Mouse (Mus musculus): Measurements from ENCODE around the gene 2010003K11Rik.

2010003K11Rik gene

DNA sequence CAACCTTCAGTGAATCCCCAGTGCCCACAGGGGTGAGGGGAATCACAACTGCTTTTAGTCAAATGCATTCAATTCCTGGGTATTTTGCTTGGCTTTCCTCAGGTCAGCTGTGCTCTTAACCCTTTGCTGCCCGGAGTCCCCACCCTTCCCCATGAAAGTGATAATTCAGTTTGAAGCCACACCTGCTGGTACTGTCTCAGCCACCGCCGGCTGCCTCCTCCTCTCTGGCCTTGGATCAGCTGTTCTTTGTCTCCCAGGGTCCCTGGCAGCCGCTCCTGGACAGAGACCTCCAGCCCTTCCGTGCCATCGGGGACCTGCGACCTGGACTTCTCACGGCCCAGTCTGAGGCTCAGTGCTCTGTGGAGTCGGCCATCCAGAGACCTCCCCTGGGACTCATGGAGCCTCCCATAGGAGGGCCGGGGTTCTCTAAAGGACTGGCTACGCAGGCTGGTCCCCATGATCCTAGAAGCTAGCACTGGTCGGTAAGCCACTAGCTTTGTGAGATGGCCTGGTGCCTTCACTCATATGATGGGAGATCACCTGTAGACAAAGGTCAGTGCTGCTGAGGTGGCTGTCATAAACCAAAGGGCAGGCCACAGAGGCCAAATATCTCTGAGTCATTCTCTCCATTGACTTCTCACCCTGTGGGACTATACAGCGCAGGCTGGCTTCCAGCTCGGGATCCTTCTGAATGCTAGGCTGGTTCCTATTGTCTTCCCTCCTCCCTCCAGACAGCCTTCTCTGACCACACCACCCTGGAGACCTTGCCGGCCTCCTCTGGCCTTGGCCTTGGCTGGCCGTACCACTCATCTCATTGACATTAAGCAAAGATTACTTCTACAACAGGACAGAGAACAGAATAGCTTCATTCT lies at the start of gene 2010003K11Rik:
Gene 2010003K11Rik (minus strand): TSS at position 522 of the 872 bp plus-strand sequence.
- DNase-seq (ENCODE audit: low spot score), result no peak

- DNase-seq (ENCODE audit: low spot score), result no peak
These were observed 49.4 kb upstream of the 2010003K11Rik start for GRCm38 (mm10) chr19:4547801-4548200.

GRCm38 (mm10) chr19:4545841-4546240 lies 47.5 kb upstream of the 2010003K11Rik start:
- no peak for DNase-seq (ENCODE audit: low spot score)

DNA sequence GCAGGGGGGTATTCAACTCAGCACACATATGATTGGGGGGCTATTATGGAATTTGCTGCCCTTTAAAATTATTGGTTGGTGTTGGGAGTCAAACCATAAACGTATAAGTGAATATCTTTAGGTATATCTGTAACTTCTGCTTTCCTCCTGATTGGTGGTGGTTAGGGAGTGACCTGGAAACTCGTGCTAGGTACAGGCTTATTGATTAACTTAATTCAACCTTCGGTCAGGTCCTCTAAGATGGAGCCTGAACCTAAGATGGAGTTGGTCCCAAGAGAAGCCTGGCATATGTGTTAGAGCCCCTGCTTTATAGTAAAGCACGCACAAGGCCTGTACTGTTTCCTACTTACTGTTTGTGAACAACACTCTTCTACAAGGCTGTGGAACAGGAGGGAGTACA lies 46.7 kb upstream of the 2010003K11Rik start:
- no peak for DNase-seq (ENCODE audit: low spot score)

GRCm38 (mm10) chr19:4542081-4542480 lies 43.7 kb upstream of the 2010003K11Rik start:
- DNase-seq (ENCODE audit: low spot score), result no peak

- no peak for DNase-seq (ENCODE audit: low spot score)
These were observed 42.6 kb upstream of the 2010003K11Rik start for GRCm38 (mm10) chr19:4540992-4541391.

GRCm38 (mm10) chr19:4540263-4540662 lies 41.9 kb upstream of the 2010003K11Rik start:
- DNase-seq (ENCODE audit: low spot score), result no peak

GRCm38 (mm10) chr19:4536606-4537005 lies 38.2 kb upstream of the 2010003K11Rik start:
- no peak for DNase-seq (ENCODE audit: low spot score)

- DNase-seq (ENCODE audit: low spot score), result no peak
These were observed 37.5 kb upstream of the 2010003K11Rik start for GRCm38 (mm10) chr19:4535922-4536321.

GRCm38 (mm10) chr19:4534646-4535045 lies 36.3 kb upstream of the 2010003K11Rik start:
- DNase-seq (ENCODE audit: low spot score), result no peak

DNA sequence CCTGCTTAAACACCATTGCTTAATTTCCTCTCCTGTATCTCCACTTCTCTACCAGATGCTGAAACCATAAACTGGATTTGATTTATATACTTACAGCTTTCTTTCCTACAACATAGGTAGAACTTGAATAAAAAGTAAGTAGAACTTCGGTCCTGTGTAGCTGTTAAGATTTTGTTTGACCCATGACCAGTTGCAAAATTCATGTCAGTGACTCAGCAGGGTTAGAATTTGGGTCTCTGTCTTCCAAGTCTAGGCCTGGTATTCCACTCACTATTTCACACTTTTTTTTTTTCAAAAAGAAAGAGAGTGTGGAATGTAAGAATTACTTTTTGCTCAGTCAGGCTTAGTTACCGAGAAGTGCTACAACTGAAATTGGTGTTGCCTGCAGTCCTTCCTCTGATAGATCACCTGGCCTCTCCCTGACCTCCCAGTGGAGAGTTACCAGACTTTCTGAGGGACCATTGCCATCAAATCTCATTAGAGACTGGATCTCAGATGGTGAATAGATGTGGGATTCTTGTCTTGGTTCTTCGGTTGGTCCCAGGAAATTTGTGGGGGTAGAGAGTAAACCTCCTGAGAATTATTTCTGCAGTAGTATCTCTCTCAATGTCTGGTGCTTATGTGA lies 23.2 kb upstream of the 2010003K11Rik start:
- DNase-seq (ENCODE audit: low spot score), result no peak

DNA sequence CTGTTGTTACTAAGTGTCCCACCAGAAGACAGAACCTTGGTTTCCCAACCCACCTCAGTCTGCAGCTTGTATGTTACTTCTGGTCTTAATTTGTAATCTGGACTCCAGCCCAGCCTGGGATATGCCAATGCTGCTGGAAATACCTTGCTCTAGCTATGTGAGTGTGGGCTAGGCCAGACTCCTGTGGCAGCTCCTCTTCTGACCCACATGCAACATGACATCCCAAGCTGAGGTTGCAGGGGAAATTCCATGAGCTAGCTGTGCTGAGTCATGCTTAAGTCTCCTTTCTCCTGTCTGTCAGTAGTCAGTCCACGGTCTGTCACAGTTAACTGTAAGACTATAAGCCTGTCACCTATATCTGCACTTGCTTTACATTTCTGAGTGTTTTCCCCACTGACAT lies 19.1 kb upstream of the 2010003K11Rik start:
- no peak for DNase-seq (ENCODE audit: low spot score)

- no peak for DNase-seq (ENCODE audit: low spot score)
These were observed 17.9 kb upstream of the 2010003K11Rik start for GRCm38 (mm10) chr19:4516288-4516687.

DNA sequence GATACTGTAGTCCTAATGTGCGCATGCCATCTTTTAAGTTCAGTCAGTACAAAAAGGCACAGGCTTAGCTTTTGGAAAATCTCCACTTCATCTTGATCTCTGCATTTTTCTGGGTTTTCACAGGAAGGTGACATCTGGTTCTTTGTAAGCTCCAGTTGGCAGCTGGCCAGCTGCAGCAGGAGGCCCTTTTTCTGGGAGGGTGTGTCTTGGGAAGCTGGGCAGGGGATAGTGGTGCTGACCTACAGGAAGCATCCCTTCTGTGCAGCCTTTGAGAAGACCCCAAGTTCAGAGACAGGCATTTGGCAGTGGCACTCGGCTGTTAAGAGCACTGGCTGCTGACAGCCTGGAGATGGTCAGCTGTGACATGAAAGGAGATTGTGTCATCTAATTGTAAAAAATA lies 17.4 kb upstream of the 2010003K11Rik start:
- no peak for DNase-seq (ENCODE audit: low spot score)

GRCm38 (mm10) chr19:4513236-4513858 lies 15.0 kb upstream of the 2010003K11Rik start:
- no peak for DNase-seq (ENCODE audit: low spot score)

DNA sequence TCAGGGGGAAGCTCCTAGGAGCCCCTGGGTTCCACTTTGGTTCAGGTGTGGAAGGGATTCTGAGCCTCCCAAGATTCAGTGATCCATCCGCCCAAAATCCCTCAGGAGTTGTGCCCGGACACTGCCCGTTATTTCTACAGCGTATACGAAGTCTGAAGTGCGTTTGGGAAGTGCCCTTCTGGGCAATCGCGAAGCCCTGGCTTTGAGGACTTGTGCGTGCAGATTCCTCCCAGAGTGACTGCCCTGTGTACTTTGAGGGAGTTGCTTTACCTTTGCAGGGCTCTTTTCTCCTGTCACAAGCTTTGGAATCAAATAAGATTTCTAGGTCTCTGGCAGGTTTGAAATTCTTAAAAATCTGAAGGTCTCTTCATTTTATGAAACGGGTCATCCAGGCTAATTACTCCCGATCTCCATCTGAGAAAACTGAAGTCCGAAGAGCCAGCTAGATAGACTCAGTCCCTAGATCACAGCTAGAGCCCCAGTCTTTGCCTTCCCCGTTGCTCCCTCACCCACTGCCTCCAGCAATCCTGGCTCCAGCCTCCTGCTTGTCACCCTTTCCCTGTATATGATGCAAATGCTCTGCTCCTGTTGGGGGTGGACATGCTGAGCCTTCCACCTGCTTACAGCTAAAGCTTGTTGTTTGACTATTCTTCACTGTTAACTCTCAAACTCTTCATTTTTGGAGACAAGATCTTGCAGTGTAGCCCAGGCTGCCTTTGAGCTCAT lies 12.9 kb upstream of the 2010003K11Rik start:
- no peak for DNase-seq (ENCODE audit: low spot score)

GRCm38 (mm10) chr19:4509986-4510963 lies 11.9 kb upstream of the 2010003K11Rik start, which contains the start of gene Pcx:
Pcx (plus strand) TSS chr19:4510472.
- peak; percentile 99 for DNase-seq (ENCODE audit: low spot score)

DNA sequence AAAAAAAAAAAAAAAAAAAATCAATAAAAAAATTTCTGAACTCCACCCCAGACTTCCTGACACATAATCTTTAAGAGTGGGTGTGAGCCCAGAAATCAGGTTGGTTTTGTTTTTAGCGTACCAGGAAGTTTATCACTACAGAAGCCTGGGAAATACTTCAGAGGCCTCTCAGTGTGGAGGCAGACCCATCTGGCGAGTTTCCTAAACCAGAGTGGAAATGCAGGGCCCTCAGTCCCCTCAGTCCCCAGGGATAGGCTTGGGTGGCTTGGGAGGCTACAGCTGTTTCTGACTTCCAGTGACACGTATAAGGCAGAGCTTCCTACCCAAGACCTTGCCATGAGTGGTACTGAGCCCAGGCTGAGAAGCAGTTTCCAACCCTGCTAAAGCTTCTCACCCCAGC lies 9.4 kb upstream of the 2010003K11Rik start:
- no peak for DNase-seq (ENCODE audit: low spot score)

DNA sequence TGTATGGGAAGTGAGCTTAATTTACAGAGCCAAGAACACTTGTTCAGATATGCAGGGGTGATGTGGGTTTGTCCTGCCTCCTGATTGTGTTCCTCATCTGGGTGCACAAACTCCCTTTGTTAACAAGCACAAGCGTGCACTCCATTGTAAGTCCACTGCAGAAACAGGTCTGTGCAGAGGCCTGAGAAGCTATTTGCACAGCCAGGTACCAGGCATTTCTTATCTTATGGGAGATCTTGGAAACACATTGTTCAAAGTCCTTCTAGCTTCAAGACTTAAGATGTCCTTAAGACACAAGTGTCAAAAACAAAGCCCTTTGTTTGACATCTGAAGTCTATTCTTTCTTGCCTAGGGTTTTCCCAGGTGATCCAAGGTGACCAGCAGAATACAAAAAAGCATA lies 6.4 kb upstream of the 2010003K11Rik start:
- DNase-seq (ENCODE audit: low spot score), result no peak

DNA sequence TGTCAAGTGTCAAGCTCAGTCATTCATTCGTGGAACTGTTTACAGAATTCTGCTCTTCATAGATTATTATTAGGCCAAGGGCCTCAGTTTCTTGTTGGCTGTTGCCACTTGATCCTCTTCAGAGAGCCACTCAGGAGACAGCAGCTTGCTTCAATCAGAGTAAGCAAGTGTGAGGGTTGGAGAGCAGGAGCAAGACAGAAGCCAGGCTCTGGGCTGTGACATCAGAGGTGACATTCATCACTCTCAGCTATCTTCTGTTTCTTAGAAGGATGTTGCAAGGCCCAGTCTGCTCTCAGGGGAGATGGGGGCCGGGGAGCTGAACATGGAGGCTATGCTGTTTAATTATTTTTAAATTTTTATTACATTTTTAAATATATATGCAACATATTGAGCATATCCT lies 4.3 kb upstream of the 2010003K11Rik start:
- DNase-seq (ENCODE audit: low spot score), result no peak

All from layer of hippocampus, adult 11-12 months (tissue).